Mouse (Mus musculus) CH12.LX (cell line): ENCODE measurements at regions not wholly inside any gene's neighbourhood (a gene's known extent, or its start where the extent isn't known, plus 50 kb on each side); places are given as distances from the start of the nearest gene placed in this dataset.

ENCODE experiments used
- CHD1 ChIP-seq: IDR thresholded peaks from 2 replicates; pipeline ENCODE4 v1.6.1; 2012; ENCODE audit warnings: low read depth, low read length, improper control_type of control experiment, inconsistent platforms
- CHD2 ChIP-seq: IDR thresholded peaks from 2 replicates; pipeline ENCODE4 v1.6.1; 2011; ENCODE audit warnings: low read length, improper control_type of control experiment
- CTCF ChIP-seq, 2 experiments: IDR thresholded peaks in 1 of 2; conservative IDR thresholded peaks in 1 of 2; 2 replicates each; pipeline ENCODE4 v1.5.1; 2011 to 2012; ENCODE audit warnings: low read depth in 2 of 2, low read length in 2 of 2, improper control_type of control experiment in 1 of 2, inconsistent platforms in 1 of 2, mild to moderate bottlenecking in 1 of 2, moderate library complexity in 1 of 2
- E2F4 ChIP-seq: IDR thresholded peaks from 2 replicates; pipeline ENCODE4 v1.6.1; 2011; ENCODE audit warnings: low read depth, low read length, improper control_type of control experiment; ENCODE audit not compliant: insufficient replicate concordance
- ETS1 ChIP-seq: conservative IDR thresholded peaks from 2 replicates; pipeline ENCODE4 v1.6.1; 2012; ENCODE audit warnings: low read depth, mild to moderate bottlenecking, inconsistent platforms, low read length, improper control_type of control experiment, moderate library complexity
- IRF4 ChIP-seq: IDR thresholded peaks from 2 replicates; pipeline ENCODE4 v1.6.1; 2014; ENCODE audit warnings: low read depth, mild to moderate bottlenecking, inconsistent platforms, low read length, improper control_type of control experiment
- MEF2A ChIP-seq: IDR thresholded peaks from 2 replicates; pipeline ENCODE4 v1.6.1; 2014; ENCODE audit warnings: low read depth, mild to moderate bottlenecking, inconsistent platforms, low read length, improper control_type of control experiment, borderline replicate concordance
- NELFE ChIP-seq: IDR thresholded peaks from 2 replicates; pipeline ENCODE4 v1.6.1; 2011; ENCODE audit warnings: low read depth, low read length, improper control_type of control experiment
- POLR2A ChIP-seq: IDR thresholded peaks from 2 replicates; pipeline ENCODE4 v1.6.1; 2011; ENCODE audit warnings: low read depth, mild to moderate bottlenecking, improper control_type of control experiment, low read length
- POLR2AphosphoS2 ChIP-seq: IDR thresholded peaks from 2 replicates; pipeline ENCODE4 v1.6.1; 2011; ENCODE audit warnings: low read depth, low read length, improper control_type of control experiment
- SIN3A ChIP-seq: IDR thresholded peaks from 2 replicates; pipeline ENCODE4 v1.6.1; 2012; ENCODE audit warnings: low read length, improper control_type of control experiment, inconsistent platforms
- TBP ChIP-seq: conservative IDR thresholded peaks from 2 replicates; pipeline ENCODE4 v1.6.1; 2011; ENCODE audit warnings: low read depth, low read length, improper control_type of control experiment
- USF2 ChIP-seq: conservative IDR thresholded peaks from 2 replicates; pipeline ENCODE4 v1.6.1; 2011; ENCODE audit warnings: low read depth, low read length, improper control_type of control experiment
- ZC3H11A ChIP-seq: IDR thresholded peaks from 2 replicates; pipeline ENCODE4 v1.6.1; 2012; ENCODE audit warnings: low read depth, mild to moderate bottlenecking, inconsistent platforms, low read length, improper control_type of control experiment

DNA sequence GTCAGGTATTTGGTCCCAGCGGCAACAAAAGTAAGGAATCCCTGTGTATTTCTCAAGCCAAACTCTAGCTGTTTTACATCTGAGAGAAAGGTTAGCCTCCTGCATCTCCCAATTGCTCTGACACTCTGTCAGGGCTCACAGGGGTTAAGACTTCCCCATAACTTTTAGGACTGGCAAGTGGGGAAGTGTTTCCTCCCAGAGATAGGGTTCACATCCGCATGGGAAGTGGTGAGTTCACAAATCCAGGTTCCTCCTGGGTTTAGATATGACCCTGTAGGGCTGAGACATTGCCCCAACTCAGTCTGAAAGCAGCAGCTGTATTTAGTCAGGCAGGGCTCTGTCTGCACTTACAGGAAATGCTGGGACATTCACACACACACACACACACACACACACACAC, 95.3 kb downstream of the Ets2 start:
- TF ChIP-seq CHD2 (no peak), CTCF (conservative IDR thresholded peaks at IDR 0.05 in 1 of 2, IDR thresholded peaks at IDR 0.05 in 1 of 2; ENCODE audit: low read depth in 2 of 2, low read length in 2 of 2) (no peak), POLR2A (no peak), USF2 (no peak), NELFE (no peak), ETS1 (no peak), E2F4 (no peak), IRF4 (no peak), TBP (no peak), SIN3A (no peak), POLR2AphosphoS2 (no peak), ZC3H11A (no peak), CHD1 (no peak), MEF2A (no peak)
